Mouse (Mus musculus): ENCODE data around the gene Ice1. TPM values are rescaled to one million over a fixed set of nuclear protein-coding genes. Genes with fewer than 3 reads are reported as not detected.
A peak's percentile ranks its signal among the peaks of the same experiment; 100 is the strongest.

Ice1 gene
- polyA plus RNA-seq, 1 experiment from 2014 or later, result 40.2 TPM

DNA sequence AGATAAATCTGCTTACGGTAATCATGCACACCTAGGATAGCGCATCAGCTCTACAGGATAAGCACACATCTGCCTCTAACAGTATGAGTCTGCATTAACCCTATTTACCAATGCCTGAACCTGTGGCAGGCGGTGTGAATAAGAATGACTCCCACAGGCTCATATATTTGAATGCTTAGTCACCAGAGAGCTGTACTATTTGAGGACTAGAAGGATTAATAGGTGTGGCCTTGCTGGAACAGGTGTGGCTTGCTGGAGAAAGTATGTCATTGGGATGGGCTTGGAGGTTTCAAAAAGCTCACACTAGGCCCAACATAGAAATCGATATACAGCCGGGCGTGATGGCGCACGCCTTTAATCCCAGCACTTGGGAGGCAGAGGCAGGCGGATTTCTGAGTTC is 15.9 kb downstream of the Ice1 start:
- no peaks in the 10 kb centered on the region for H3K27me3 ChIP-seq
- no peak for TF ChIP-seq CTCF (IDR thresholded peaks at IDR 0.05)
- ATAC-seq (no peak), DNase-seq (ENCODE audit: low read depth, low spot score) (no peak)
- in situ Hi-C loops (cut with MboI; ENCODE audit: low pct_unique_long_range_greater_than_20kb), result no loop called here
- ChIA-PET POLR2A (no interaction called here), CTCF (no interaction called here)

GRCm38 (mm10) chr13:70612837-70613236 is 24.6 kb downstream of the Ice1 start:
- H3K27me3 ChIP-seq, result no peaks in the 10 kb centered on the region
- ChIA-PET POLR2A (interaction anchor here (1.0 kb wide), 1 partner anchor 11 kb away, joined by 3 read pairs; no protein-coding TSS in a partner anchor), CTCF (no interaction called here)
- ATAC-seq (no peak), DNase-seq (ENCODE audit: low read depth, low spot score) (no peak)
- no peak for TF ChIP-seq CTCF (IDR thresholded peaks at IDR 0.05)
- in situ Hi-C loops (cut with MboI; ENCODE audit: low pct_unique_long_range_greater_than_20kb), result no loop called here

GRCm38 (mm10) chr13:70610431-70611420 is 26.7 kb downstream of the Ice1 start:
- no peak for TF ChIP-seq CTCF (IDR thresholded peaks at IDR 0.05)
- CTCF ChIA-PET, result interaction anchor here (1.0 to 1.2 kb wide), 2 partner anchors 9 to 24 kb away, joined by 3 read pairs; no protein-coding TSS in a partner anchor
- POLR2A ChIA-PET, result no interaction called here
- DNase-seq (ENCODE audit: low read depth, low spot score), result no peak
- ATAC-seq, result peak; percentile 56
- H3K27me3 ChIP-seq, result no peaks in the 10 kb centered on the region
- in situ Hi-C loops (cut with MboI; ENCODE audit: low pct_unique_long_range_greater_than_20kb), result no loop called here

DNA sequence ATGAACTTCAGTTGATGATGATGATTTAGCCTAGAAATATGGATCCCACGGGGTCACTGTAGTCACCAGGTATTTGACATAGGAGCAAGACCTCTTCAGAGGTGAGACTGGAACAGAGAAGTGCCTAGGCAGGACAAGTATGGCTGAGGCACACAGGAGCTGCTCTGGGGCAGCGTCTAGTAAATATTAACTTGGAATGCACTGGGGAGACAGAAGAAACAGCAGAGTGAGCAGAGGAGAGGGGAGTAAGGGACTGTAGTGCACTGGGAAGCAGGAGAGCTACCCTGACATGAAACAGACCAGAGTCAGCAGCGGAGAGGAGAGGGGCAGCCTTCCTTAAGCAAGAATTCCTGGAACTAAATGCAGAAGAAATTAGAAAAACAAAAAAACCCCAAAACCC is 27.8 kb downstream of the Ice1 start:
- no peak for TF ChIP-seq CTCF (IDR thresholded peaks at IDR 0.05)

GRCm38 (mm10) chr13:70605366-70605765 is 32.1 kb downstream of the Ice1 start:
- ATAC-seq, result no peak
- CTCF ChIA-PET, result interaction anchor here (1.3 to 1.8 kb wide), 4 partner anchors 9 to 162 kb away, joined by 3 to 5 read pairs (median 4); no protein-coding TSS in a partner anchor
- no peaks in the 10 kb centered on the region for H3K27me3 ChIP-seq
- no peak for TF ChIP-seq CTCF (IDR thresholded peaks at IDR 0.05)
- DNase-seq (ENCODE audit: low read depth, low spot score), result no peak
- in situ Hi-C loops (cut with MboI; ENCODE audit: low pct_unique_long_range_greater_than_20kb), result no loop called here
- POLR2A ChIA-PET, result no interaction called here

More for the DNA sequence above, 27.8 kb downstream of the Ice1 start:
- DNase-seq (ENCODE audit: low read depth, low spot score) (no peak), ATAC-seq (no peak)
- CTCF ChIA-PET, result interaction anchor here (1.2 kb wide), 1 partner anchor 10 kb away, joined by 3 read pairs; no protein-coding TSS in a partner anchor
- H3K27me3 ChIP-seq, result no peaks in the 10 kb centered on the region
- in situ Hi-C loops (cut with MboI; ENCODE audit: low pct_unique_long_range_greater_than_20kb), result no loop called here
- POLR2A ChIA-PET, result no interaction called here

- no peaks in the 10 kb centered on the region for H3K27me3 ChIP-seq
- DNase-seq (ENCODE audit: low read depth, low spot score) (no peak), ATAC-seq (no peak)
- in situ Hi-C loops (cut with MboI; ENCODE audit: low pct_unique_long_range_greater_than_20kb), result no loop called here
- CTCF ChIA-PET, result interaction anchor here (1.3 to 1.8 kb wide), 4 partner anchors 10 to 163 kb away, joined by 3 to 5 read pairs (median 4); no protein-coding TSS in a partner anchor
- POLR2A ChIA-PET, result no interaction called here
- no peak for TF ChIP-seq CTCF (IDR thresholded peaks at IDR 0.05)
These were observed 32.7 kb downstream of the Ice1 start for GRCm38 (mm10) chr13:70604723-70605122.

GRCm38 (mm10) chr13:70601566-70601965 is 35.9 kb downstream of the Ice1 start:
- no peak for ATAC-seq
- ChIA-PET POLR2A (interaction anchor here (1.3 kb wide), 1 partner anchor 12 kb away, joined by 3 read pairs; no protein-coding TSS in a partner anchor), CTCF (interaction anchor here (1.4 kb wide), 1 partner anchor 42 kb away, joined by 3 read pairs; no protein-coding TSS in a partner anchor)
- TF ChIP-seq CTCF (IDR thresholded peaks at IDR 0.05), result no peak
- H3K27me3 ChIP-seq, result no peaks in the 10 kb centered on the region
- in situ Hi-C loops (cut with MboI; ENCODE audit: low pct_unique_long_range_greater_than_20kb), result no loop called here
- DNase-seq (ENCODE audit: low read depth, low spot score), result no peak

- DNase-seq (ENCODE audit: low read depth, low spot score), result peak; percentile 49
- POLR2A ChIA-PET, result no interaction called here
- H3K27me3 ChIP-seq, result no peaks in the 10 kb centered on the region
- TF ChIP-seq CTCF (IDR thresholded peaks at IDR 0.05), result no peak
- CTCF ChIA-PET, result interaction anchor here (0.5 kb wide), 1 partner anchor 13 kb away, joined by 3 read pairs; no protein-coding TSS in a partner anchor
- peak; percentile 73 for ATAC-seq
- in situ Hi-C loops (cut with MboI; ENCODE audit: low pct_unique_long_range_greater_than_20kb), result loop anchor here (25.0 kb wide), 1 partner anchor 1063 kb away; the partner anchor contains the start of genes Nsun2 and Tent4a
These were observed 37.3 kb downstream of the Ice1 start for GRCm38 (mm10) chr13:70599964-70600619.

- POLR2A ChIA-PET, result no interaction called here
- in situ Hi-C loops (cut with MboI; ENCODE audit: low pct_unique_long_range_greater_than_20kb), result loop anchor here (25.0 kb wide), 1 partner anchor 1062 kb away; the partner anchor contains the start of genes Nsun2 and Tent4a
- DNase-seq (ENCODE audit: low read depth, low spot score) (no peak), ATAC-seq (no peak)
- CTCF ChIA-PET, result no interaction called here
- no peak for TF ChIP-seq CTCF (IDR thresholded peaks at IDR 0.05)
- H3K27me3 ChIP-seq, result no peaks in the 10 kb centered on the region
These were observed 38.5 kb downstream of the Ice1 start for GRCm38 (mm10) chr13:70598941-70599340.

DNA sequence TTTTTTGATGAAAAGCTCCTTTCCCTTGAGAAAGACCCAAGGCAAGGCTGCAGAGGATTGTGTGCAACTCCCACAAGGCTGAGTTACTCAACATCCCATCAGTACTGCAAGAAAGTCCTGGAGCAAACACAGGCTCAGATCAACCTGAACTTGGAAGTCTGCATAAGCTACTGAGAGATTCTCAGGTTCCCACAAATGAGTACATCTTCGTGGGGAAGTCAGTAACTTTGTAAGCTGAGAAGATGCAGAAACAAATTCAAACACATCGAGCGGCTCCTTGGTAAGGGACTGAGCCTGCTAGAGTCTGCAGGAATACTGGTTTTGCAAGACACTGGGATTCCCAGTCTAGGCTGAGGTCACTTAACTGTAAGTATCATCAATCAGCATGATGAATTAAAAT is 40.5 kb downstream of the Ice1 start:
- ATAC-seq, result no peak
- CTCF ChIA-PET, result interaction anchor here (2.5 kb wide), 1 partner anchor 10 kb away, joined by 13 read pairs; no protein-coding TSS in a partner anchor
- DNase-seq (ENCODE audit: low read depth, low spot score), result no peak
- in situ Hi-C loops (cut with MboI; ENCODE audit: low pct_unique_long_range_greater_than_20kb), result loop anchor here (25.0 kb wide), 1 partner anchor 1060 kb away; the partner anchor contains the start of genes Nsun2 and Tent4a
- no peak for TF ChIP-seq CTCF (IDR thresholded peaks at IDR 0.05)
- POLR2A ChIA-PET, result no interaction called here
- no peaks in the 10 kb centered on the region for H3K27me3 ChIP-seq

All from Patski (cell line).